Mouse (Mus musculus) WW6 (cell line): Measurements from ENCODE around the gene Olfr893.
"Not testable (repeated sequence)": the region's sequence is repeated elsewhere in the genome, so short reads cannot be mapped to it uniquely, and the experiment has no call there.

ENCODE experiments used
- DNase-seq: peaks from one replicate; pipeline ENCODE4 v3.0.0-alpha.2; 2013; ENCODE audit warnings: low read depth, low spot score

Olfr893 gene

DNA sequence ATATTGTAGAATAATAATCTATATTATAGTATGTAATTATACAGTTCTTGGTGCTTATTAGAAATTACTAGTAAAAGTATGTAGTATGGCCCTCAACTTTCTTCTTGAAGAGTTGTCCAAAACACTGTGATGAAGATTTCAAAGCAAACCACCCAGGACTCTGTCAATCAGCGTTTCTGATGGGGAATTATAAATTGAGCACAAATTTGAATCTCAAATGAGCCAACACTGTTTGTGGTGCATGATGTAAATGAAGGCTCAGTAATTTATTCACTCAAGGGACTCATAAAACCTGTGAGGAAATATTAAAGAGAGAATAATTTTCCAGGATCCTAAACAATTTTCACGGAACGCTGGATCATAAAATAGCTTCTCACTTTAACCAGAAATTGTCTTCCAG, at the start of gene Olfr893:
TSS of gene Olfr893 (plus strand) at position 301 of the 400 bp plus-strand sequence.
- DNase-seq: no peak

GRCm38 (mm10) chr9:38168341-38168740, 39.8 kb upstream of the Olfr893 start:
- DNase-seq: not testable (repeated sequence)

GRCm38 (mm10) chr9:38180721-38181120, 27.4 kb upstream of the Olfr893 start, which contains the start of gene Olfr891:
Olfr891 (minus strand) TSS chr9:38180821.
- no peak for DNase-seq

GRCm38 (mm10) chr9:38217755-38218154, 9.6 kb downstream of the Olfr893 start, which contains the start of gene Olfr894:
Olfr894 (plus strand) TSS chr9:38218055.
- DNase-seq: no peak

DNA sequence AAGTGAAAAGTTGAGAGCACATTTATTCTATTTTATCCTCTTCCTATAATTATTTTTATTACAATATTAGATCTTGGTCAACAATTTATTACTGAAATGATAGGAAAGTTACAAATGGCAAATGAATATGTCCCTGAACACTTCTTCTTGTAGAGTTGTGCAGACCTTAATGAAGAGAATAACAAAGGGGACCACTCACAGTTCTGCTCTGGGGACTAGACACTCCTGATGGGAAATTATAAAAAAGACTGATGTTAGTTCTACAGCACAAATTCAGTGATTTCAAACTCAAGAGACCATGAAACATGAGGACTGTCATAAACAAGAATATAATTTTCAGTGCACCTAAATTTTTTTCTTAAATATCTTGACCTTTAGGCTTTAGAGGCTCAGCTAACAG, 44.3 kb downstream of the Olfr893 start, which contains the start of gene Olfr143:
TSS of gene Olfr143 (plus strand) at position 301 of the 400 bp plus-strand sequence.
- no peak for DNase-seq
